Mouse (Mus musculus) testis, postnatal 14 days (tissue): Measurements from ENCODE around the gene Pfkm.

Experiments
- DNase-seq: peaks from one replicate; pipeline ENCODE4 v3.0.0; 2021; ENCODE audit warnings: low spot score

Pfkm gene

DNA sequence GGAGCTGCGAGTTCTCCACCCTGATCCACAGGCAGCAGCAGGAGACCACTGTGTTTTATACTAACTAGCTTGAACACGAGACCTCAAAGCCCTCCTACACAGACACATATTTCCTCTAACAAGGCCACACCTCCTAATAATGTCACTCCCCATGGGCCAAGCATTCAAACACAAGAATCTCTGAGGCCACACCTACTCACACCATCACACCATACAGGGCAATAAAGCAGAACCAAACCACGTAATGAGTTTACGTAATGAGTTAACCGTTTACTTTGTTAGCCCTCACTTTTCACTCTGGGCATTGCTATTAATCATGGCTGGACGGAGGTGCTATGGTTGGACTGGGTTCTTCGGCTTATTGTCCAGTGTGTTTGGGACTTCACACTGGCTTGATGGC is 47.4 kb downstream of the Pfkm start:
- no peak for DNase-seq

DNA sequence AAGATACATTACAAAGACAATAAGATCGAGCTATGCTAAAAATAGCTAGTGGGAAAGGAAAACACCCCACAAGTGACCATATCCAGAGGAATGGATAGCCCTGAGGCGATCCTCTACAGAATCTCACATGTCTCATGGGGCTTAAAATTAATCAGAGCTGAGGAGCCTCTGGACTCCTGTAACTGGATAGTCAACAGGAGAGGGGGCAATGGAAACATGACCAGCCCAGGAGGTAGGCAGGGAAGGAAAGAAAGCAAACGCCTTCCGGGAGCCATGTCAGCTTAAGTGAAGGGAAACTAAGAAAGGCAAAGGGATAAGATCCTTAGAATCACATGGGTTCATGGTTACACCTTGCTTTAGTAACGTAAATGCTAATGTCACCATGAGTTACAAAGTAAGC is 48.4 kb downstream of the Pfkm start:
- no peak for DNase-seq

DNA sequence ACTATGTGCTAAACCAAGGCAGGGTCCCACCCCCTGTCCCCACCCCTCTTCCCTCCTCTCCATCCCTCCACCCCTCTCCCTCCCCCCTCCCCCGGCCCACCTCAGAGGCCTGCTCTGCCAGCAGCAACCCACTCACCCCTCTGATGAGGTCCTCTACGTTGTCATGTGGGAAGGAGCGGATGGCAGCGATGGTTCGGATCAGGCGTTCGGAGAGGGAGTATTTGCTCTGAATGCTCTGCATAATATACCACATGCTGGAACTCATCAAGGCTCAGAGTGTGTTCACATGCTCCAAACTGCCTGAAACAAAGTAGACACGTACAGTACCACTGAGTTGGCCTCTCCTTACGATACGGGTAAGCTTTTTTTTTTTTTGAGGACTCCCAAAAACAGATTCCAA is 50.1 kb downstream of the Pfkm start:
- DNase-seq: no peak

DNA sequence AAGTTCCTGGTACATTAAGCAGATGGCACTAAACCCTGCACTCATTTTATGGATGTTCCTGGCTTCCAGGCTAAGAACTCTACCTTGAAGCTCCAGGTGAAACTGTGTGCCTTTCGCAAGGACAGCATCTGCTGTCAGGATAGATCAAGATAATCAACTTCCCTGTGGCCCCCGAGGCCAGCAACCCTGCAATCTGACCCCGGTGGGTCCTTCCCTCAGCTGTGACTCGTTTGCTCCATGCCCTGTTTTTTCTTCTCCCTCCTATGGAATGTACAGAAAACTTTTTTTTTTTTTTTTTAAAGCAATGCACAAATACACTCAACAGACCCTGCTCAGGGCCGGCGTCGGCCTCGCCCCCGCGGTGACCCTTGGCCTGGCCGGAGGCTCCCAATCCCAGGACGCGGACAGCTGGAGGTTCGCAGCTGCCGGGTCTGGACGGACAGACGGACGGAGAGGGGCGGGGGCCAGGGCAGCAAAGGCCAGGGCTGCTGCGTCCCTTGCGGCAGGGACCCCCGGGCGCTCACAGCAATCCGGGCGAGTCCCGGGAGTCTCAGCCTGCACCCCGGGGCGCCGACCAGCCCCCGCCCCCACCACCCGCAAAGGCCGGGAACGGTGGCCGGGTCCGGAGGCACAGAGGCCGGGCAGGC is 52.6 kb downstream of the Pfkm start:
- DNase-seq: peak; percentile 28

DNA sequence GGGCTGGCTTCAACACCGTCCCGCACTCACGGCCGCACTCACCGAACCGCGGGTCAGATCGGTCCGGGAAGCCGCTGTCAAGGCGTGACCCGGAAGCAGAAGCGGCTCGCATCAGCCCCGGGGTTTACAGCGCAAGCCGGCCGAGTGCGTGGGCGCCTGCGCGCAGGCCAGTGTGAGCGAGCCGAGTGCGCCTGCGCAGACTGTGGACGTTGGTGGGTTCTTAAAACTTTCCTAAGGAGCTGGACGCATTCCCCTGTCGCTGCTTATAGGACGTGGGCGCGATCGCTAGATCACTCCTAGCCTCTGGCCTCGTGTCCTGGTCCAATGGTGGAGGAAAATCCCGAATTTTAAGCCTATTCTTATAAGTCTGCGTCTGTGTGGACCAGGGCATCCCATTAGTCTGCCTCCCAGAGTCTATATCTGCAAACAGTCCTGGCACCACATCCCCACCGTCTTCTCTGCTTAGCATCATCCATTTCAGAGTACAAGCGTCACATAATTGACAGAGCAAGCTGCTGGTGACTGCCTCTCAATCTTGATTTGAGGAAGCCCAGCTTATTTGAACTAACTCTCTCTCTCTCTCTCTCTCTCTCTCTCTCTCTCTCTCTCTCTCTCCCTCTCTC is 53.3 kb downstream of the Pfkm start:
- DNase-seq: peak; percentile 92

DNA sequence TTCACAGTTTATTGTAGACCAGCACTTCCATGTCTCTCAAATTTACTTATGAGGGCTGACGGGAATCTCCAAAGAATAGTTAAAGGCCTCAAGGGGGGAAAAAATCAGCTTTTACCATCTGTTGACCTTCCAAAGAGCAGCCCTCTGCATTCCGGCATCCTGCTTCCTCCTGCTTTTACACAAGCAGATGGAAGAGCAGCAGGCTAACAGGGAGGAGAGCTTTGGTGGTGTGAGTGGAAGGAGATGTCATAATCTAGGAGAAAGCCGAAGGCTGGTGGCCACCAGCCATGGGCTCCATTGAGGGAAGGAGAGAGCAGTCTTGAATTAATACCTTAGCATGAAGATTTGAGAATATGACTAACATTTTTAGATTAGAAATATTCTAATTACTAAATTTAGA is 56.0 kb downstream of the Pfkm start:
- DNase-seq: no peak

DNA sequence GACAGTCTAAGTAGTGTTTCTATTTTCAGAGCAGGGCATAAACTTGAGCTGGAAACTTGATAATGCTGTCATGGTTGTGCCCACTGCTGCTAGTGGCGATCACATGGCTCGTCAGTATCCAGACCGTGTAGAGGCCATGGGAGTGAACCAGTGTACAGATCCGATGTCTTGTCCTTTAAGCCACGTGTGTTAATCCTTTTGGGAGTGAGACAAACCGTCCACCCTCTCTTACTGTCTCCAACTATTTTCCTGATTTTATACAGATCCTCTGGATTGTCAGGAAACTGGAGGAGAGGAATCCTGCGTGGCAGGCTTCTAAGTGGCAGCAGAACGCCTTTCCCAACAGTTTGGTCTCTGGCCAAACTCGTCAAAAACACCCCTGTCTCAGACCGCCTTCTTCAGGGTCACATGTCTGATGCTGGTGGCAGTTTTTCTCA is 56.8 kb downstream of the Pfkm start:
- DNase-seq: no peak

DNA sequence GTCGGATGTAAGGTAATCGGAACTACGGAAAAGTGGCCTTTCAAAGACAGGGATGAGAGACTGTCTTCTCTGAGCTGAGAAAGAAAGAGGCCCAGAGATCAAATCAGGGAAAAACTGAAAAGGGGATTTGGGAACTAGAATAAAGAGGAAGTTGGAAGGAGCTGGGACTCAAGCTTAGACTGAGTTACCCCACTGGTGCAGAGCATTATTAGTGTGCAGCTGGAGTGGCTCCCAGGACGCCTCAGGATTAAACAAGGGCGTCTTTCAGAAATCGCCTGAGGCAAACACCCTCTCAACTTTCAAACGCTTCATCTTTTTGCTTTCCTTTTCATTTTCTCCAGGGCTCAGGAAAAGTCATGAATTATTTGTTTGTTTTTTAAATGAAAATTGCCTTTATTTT is 60.5 kb downstream of the Pfkm start:
- no peak for DNase-seq

DNA sequence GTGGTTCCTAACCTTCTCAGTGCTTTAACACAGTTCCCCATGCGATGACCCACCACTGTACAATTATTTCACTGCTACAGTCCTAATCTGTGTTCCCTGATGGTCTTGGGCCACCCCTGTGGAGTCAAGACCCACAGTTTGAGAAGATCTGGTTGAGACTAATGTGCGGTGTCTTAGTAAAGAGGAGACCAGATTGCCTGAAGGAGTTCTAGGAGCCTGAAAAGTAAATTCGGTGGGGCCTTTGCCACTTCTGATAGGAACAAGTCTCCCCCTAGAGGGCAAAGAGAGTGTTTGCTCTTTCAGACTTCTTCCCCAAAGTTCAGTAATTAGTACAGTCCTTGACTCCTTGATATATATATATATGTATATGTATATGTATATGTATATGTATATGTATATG is 61.2 kb downstream of the Pfkm start:
- DNase-seq: no peak

DNA sequence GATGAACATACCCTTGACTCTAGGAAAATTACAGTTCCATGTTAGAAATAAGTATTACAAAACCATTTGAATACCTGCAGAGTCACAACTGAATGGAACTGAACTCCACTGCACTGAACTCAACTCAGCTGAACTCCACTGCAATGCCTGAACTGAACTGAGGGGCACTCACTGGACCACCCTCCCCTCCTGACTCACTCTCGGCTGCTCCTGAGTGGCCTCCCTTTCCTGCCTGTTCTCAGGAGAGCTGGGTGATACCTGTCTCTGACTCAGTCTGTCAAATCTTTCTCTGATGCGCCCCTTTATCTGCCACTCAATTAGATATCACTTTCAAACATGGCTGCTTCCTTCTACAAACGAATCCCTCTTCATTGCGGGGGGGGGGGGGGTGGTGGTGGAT is 61.8 kb downstream of the Pfkm start:
- no peak for DNase-seq

DNA sequence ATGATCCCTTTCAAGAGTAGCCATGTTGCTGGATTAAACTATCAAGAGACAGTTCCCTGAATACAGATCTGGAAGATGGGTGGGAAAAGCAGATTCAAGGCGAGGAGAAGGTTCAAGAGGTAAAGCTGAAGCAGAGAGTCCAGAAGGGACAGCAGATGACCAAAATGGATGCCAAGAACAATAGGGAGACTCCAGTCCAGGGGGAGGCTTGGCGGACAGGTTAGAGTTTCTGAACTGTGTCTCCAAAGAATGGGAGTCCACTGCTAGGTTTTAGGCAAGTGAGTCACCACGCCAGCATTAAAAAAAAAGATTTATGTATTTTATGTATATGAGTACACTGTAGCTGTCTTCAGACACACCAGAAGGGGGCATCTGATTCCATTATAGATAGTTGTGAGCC is 62.2 kb downstream of the Pfkm start:
- DNase-seq: no peak

DNA sequence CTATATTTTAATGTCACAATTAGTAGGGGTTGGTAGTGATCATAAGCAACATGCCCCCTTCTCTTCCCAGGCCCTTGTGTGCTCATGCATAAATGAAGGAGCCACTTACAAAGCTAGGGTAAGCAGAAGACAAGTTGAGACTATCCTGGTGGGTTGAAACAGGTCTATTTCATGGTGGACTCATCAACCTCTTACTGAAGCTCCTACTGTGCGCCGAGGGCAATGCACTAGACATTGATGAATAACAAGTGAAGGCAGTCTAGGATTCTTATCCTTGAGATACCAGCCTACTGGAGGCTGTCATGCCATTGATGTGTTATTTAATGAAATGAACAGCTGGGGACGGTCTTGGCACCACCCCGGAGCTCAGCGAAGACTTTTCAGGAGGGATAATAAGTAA is 62.9 kb downstream of the Pfkm start:
- no peak for DNase-seq

DNA sequence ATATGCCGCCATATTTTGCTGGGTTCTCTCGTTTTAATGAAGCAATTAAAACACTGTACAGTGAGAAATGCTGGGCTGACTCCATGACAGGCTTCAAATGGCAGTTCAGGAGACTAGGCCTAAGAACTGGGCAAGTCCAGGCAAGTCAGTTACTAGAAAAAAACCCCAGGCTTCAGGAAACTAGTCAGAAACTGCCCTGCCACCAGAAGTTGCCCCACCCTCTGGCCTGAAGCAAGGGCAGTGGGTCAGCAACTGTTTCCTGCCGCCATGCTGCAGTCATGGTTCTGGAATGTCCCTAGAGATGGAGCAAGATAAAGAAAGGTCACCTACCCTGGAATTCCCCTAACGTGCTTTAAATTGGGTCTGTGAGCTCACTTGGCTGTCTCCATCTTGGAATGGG is 63.6 kb downstream of the Pfkm start:
- no peak for DNase-seq

DNA sequence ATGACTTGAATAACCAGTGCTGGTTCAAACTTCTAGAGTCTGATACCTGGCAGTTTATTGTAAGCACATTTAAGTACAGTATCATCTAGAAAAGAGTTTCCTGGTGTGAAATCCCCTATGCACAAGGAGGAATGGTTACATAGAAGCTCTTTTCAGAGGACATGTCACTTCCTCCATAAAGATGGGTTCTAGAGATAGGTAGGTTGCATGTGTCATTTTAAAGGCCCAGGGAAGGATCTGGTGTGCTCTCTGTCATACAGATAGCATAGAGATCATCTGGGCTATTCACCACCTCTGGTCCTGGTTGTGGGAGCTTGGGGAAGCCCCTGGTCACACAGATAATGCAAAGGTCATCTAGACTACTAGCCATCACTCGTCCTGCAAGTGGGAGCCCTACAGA is 64.9 kb downstream of the Pfkm start:
- no peak for DNase-seq

DNA sequence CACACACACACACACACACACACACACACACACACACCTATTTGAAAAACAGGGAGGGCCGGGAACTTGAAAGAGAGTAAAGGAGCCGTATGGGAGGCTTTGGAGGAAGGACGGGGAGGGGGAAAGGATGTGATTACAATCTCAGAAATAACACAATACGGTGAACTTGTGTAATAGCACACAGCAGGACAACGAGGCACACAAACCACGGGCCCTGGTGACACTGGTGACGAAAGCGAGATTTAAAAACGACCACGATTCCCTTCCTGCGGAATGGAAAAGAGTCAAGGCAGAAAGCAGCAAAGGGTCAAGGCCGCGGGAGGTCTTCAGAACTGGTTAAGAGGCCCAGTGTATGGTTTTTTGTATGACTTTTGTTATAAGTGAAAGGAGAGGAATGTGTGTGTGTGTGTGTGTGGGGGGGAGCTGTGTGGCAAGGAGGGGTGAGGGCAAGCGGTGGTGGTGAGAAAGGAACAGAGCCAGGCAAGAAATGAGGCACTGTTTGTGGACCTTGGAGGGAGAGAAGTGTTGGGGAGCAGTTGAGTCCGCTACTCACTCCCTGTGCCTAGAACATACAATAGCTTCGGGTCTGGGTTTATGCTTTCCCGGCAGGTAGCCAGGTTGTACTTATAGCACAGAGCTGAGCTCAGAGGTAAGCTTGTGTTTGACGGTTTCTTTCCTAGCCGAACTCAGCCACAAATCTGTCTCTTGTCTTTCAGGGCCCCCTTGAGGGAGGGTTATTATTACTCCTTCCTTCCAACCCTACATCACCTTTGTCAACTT is 68.8 kb downstream of the Pfkm start:
- no peak for DNase-seq

DNA sequence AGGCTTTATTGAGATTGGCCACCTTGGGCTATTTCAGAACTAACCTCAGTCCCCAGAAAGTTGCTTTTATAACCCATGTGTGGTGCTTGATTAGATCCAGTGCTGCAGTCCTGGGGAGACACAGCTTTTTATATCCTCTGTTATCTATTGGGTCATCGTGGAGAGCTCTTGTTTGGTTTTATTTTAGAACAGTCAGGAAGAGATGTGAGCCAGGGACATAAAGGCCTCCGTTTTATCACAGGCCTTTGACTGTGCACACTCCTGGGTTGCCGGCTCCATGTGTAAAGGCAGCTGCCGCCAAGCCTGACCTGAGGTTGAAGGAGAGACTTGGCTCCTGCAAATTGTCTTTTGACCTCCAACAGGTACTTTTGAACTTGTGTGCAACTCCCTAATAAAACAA is 70.2 kb downstream of the Pfkm start:
- DNase-seq: no peak

DNA sequence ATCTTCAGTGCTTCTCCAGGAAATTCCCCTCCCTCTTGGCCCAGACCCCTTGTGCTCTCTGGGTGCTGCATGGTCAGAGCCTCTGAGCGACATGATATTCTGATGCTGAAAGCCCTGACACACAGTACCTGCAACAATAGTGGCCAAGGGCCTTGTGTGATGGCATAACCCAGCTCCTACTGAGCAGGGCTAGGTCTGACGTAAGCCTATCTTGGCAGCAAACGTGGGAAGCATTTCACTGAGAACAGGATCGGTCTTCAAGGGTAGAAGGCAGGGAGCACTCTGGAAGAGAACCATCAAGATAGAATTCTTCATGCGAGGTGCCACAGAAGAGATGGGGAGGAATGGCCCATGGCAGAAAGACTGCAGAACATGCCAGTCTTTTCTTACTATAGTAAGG is 73.1 kb downstream of the Pfkm start, which contains the start of gene Asb8:
Gene Asb8 (minus strand): TSS at position 101 of the 400 bp plus-strand sequence.
- DNase-seq: no peak

DNA sequence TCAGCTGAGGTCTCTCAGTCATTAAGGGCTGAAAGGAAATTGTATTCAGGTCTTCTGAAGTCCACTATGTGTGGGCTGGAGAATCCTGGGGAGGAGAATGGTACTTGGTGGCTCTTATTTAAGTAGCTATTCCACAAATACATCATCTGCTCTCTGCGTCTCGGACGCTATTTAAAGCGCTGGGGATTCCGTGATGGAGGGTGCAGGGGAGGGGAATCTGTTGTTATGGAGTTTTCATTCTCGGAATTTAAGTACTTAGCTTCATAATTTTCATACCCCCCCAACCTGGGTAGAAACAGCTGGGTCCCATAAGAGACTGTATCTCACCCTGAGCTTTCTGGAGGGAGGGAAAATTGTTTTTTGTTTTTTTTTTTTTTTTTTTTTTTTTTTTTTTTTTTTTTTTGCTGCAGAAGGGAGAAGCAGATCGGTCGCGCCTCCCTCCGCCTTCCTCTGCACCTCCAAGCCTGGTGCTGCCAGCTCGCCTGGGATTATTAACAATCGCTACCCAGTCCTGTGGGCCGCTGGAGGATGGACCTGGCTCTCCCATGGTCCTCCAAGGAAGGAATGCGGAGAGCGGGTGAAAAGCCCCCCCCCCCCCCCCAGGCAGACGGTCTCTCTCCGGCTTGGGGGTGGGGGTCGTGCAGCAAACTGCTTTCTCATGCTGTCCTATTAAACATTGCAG is 74.7 kb downstream of the Pfkm start, which contains the start of gene Ccdc184:
Gene Ccdc184 (plus strand): TSS at position 196 of the 682 bp plus-strand sequence.
- DNase-seq: no peak

DNA sequence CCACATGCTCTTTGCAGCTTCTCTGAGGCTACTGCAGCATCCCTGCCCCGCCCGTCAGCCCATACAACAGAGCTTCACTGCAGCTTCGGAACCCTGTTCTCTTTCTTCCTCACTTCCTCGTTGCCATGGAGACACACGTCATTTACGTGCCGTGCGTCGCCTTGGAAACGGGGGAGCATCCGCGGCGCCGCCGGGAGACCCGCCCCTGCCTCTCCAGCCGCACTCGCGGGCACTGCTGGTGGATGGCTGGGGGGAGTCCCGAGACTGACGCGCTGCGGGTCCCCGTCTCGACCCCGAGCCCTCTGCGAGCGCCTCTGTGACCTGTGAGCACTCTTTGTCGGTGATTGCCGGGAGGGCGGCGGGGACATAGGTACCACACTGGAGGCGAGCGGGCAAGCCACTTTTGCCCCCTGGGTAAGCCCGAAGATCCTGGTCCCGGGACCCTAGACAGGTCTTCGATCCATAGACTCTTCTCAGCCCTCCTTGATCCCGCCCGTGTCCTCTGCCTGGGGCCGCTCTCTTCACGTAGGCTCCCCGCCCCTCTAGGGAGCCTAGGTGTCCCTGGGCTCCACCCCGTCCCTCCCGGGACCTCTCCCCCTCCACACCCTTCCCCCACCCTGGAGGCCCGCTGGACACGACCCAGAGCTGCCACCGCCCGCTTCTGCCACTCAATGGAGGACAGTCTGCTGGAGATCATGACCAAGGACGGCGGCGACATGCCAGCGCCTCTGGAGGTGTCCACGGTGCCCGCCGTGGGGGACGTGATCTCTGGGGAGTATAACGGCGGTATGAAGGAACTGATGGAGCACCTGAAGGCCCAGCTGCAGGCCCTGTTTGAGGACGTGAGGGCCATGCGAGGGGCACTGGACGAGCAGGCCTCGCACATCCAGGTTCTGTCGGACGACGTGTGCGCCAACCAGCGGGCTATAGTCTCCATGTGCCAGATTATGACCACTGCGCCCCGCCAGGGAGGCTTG is 75.5 kb downstream of the Pfkm start:
- peak; percentile 85 for DNase-seq

DNA sequence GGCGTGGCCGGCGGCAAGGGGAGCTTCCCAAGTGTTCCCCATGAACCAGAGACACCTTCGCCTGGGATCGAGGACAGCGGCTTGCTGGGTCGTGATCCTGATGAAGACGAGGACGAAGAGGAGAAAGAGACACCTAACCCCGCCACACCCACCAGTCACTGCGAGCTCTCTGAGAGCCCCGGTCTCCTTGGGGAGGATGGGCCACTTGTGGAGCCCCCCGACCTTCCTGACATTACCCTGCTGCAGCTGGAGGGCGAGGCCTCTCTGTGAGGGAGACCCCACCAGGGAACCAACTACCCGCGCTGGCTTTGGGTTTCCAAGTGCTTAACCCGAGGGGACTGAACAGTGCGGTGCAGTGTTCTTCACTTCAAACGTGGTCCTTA is 76.2 kb downstream of the Pfkm start:
- DNase-seq: no peak

DNA sequence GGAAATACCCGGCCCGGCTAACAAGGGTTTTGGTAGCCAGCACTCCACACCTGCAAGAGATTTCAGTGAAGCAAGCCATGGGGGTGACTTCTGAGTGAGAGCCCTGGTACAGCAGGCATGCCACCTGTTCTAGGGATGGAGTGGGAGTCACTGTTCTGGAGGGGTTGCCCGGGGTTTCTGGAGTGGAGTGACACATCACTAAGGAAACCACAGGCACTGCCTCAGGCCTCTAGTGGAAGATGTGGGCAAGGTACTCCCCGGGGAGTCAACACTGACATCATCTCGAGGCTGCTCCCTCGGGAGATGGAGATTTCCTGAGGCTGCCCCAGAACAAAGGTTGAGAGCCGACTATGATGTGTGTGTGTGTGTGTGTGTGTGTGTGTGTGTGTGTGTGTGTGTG is 78.0 kb downstream of the Pfkm start:
- no peak for DNase-seq

DNA sequence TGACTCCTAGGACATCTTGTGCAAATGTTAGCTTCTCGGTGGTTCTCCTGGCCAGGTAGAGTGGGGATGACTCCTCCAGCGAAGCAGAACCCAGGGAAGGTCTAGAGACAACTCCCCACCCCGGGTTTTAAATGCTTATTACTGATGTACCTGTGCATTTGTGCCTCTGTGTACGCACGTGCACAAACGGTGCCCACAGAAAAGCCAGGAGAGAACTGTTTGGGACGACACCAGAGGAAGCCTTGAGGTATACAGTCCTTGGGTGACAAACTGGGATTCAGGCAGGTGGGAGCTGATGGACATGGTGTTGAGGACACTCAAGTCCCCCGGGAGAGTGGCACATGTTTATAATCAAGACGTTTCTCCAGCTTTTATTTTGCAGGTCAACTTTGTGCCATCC is 78.5 kb downstream of the Pfkm start:
- no peak for DNase-seq
